Mouse (Mus musculus): ENCODE data around the gene Egfem1.
A peak's percentile ranks its signal among the peaks of the same experiment; 100 is the strongest.

DNA sequence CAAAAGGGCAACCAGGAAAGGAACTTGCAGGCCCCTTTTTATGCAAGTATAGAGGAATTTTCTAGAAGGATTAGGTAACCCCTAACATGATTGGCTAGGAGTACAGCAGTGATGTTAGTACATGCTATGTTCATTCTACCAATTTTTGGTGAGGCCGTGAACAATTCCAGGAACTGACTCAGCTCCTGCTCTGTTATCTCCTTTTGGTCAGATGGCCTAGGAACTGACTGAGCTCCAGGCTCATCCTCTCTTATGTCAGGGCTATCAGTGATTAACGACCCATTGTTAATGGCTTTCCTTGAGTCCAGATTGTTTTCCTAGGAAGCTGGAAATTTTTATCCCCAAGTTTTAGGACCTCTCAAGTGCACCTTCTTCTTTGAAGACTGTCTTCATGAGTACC is 457.4 kb downstream of the Egfem1 start:
- TF ChIP-seq CTCF (IDR thresholded peaks at IDR 0.05; ENCODE audit: low read depth) (no peak), EP300 (IDR thresholded peaks at IDR 0.05; ENCODE audit: low read depth) (peak; percentile 64; the same call in 1 of the 2 replicates)
